Mouse (Mus musculus) neural tube, embryonic 14.5 days (tissue): Measurements from ENCODE around the gene D1Ertd622e. TPM values are rescaled to one million over a fixed set of nuclear protein-coding genes. Genes with fewer than 3 reads are reported as not detected.
"Not testable (repeated sequence)": the region's sequence is repeated elsewhere in the genome, so short reads cannot be mapped to it uniquely, and the experiment has no call there.

Experiments
- ATAC-seq: fragments of 200-750 bp; cut with Nextera tagmentation; 2 replicates; pipeline ENCODE4 v1.8.0; 2017; ENCODE audit warnings: low read depth, mild to moderate bottlenecking, moderate TSS enrichment, moderate library complexity
- H3K27ac ChIP-seq: fragments of 300-500 bp; sonication (generic); 2 replicates; pipeline ENCODE4 v1.5.1; 2014; ENCODE audit warnings: low read depth, mild to moderate bottlenecking, control low read depth, low read length, moderate library complexity, mixed read lengths
- H3K27me3 ChIP-seq: fragments of 300-500 bp; sonication (generic); 2 replicates; pipeline ENCODE4 v1.6.1; 2014; ENCODE audit warnings: low read length; ENCODE audit not compliant: control insufficient read depth, insufficient read depth
- H3K36me3 ChIP-seq: fragments of 300-500 bp; sonication (generic); 2 replicates; pipeline ENCODE4 v1.6.1; 2014; ENCODE audit warnings: low read length, mixed read lengths; ENCODE audit not compliant: control insufficient read depth, insufficient read depth
- H3K4me1 ChIP-seq: fragments of 300-500 bp; sonication (generic); 2 replicates; pipeline ENCODE4 v1.6.1; 2014; ENCODE audit warnings: low read length; ENCODE audit not compliant: control insufficient read depth, insufficient read depth
- H3K4me2 ChIP-seq: fragments of 300-500 bp; sonication (generic); 2 replicates; pipeline ENCODE4 v1.6.1; 2014; ENCODE audit warnings: mild to moderate bottlenecking, low read depth, low read length, control low read depth
- H3K4me3 ChIP-seq: fragments of 300-500 bp; sonication (generic); 2 replicates; pipeline ENCODE4 v1.5.1; 2014; ENCODE audit warnings: low read depth, low read length, control low read depth, mixed read lengths
- H3K9ac ChIP-seq: fragments of 300-500 bp; sonication (generic); replicated peaks from 2 replicates; pipeline ENCODE4 v1.6.1; 2014; ENCODE audit warnings: low read depth, mild to moderate bottlenecking, control low read depth, low read length, mixed read lengths
- H3K9me3 ChIP-seq: fragments of 300-500 bp; sonication (generic); 2 replicates; pipeline ENCODE4 v1.6.1; 2016; ENCODE audit warnings: low read length; ENCODE audit not compliant: control insufficient read depth
- WGBS: fragments of 180-500 bp; shearing (Covaris S2); extraction: QIAGEN DNeasy Blood & Tissue Kit; methylation state at CpG from one replicate; pipeline ENCODE4 v1.1.7; 2014; 5-methylcytosine and 5-hydroxymethylcytosine counted together
- polyA plus RNA-seq: library from polyadenylated mRNA; unstranded; fragments of >200 nt; fragmentation: Nextera tagmentation; extraction: Ambion mirVana; gene quantifications from 2 replicates; pipeline ENCODE4 v1.2.1, GENCODE M21; 2014

The D1Ertd622e gene
- polyA plus RNA-seq, 1 experiment from 2014 or later, result 62.2 TPM

GRCm38 (mm10) chr1:97603361-97603760 lies 58.5 kb downstream of the D1Ertd622e start:
- H3K27ac ChIP-seq, result no peak overlapping the region
- H3K4me2 ChIP-seq, result no peak overlapping the region
- H3K9ac ChIP-seq, result no peak overlapping the region
- no peak for ATAC-seq
- WGBS, result 73% methylated on average over 1 of the region's 1 CpGs
- no peaks in the 10 kb centered on the region for H3K9me3 ChIP-seq
- no peaks in the 10 kb centered on the region for H3K4me1 ChIP-seq
- H3K4me3 ChIP-seq, result no peak overlapping the region
- no peaks in the 10 kb centered on the region for H3K27me3 ChIP-seq
- H3K36me3 ChIP-seq, result no peaks in the 10 kb centered on the region

- H3K36me3 ChIP-seq, result no peaks in the 10 kb centered on the region
- no peak overlapping the region for H3K4me2 ChIP-seq
- no peak overlapping the region for H3K27ac ChIP-seq
- H3K27me3 ChIP-seq, result no peaks in the 10 kb centered on the region
- no peaks in the 10 kb centered on the region for H3K9me3 ChIP-seq
- 85% methylated on average over 2 of the region's 2 CpGs for WGBS
- no peak overlapping the region for H3K4me3 ChIP-seq
- no peaks in the 10 kb centered on the region for H3K4me1 ChIP-seq
- H3K9ac ChIP-seq, result no peak overlapping the region
- no peak for ATAC-seq
Observed at GRCm38 (mm10) chr1:97600371-97600770, 61.5 kb downstream of the D1Ertd622e start.

- no peak overlapping the region for H3K4me2 ChIP-seq
- no peaks in the 10 kb centered on the region for H3K27me3 ChIP-seq
- no peaks in the 10 kb centered on the region for H3K36me3 ChIP-seq
- H3K9ac ChIP-seq, result no peak overlapping the region
- H3K9me3 ChIP-seq, result no peaks in the 10 kb centered on the region
- no peaks in the 10 kb centered on the region for H3K4me1 ChIP-seq
- no peak overlapping the region for H3K27ac ChIP-seq
- WGBS, result 79% methylated on average over 3 of the region's 3 CpGs
- no peak for ATAC-seq
- H3K4me3 ChIP-seq, result no peak overlapping the region
Observed at GRCm38 (mm10) chr1:97599101-97599500, 62.8 kb downstream of the D1Ertd622e start.

GRCm38 (mm10) chr1:97588561-97588960 lies 73.3 kb downstream of the D1Ertd622e start:
- H3K4me3 ChIP-seq, result no peak overlapping the region
- WGBS, result 18% methylated on average over 3 of the region's 3 CpGs
- H3K36me3 ChIP-seq, result no peaks in the 10 kb centered on the region
- H3K4me1 ChIP-seq, result no peaks in the 10 kb centered on the region
- no peak overlapping the region for H3K27ac ChIP-seq
- no peak for ATAC-seq
- no peak overlapping the region for H3K4me2 ChIP-seq
- H3K9me3 ChIP-seq, result no peaks in the 10 kb centered on the region
- H3K9ac ChIP-seq, result no peak overlapping the region
- H3K27me3 ChIP-seq, result no peaks in the 10 kb centered on the region

- H3K4me2 ChIP-seq, result no peak overlapping the region
- no peaks in the 10 kb centered on the region for H3K27me3 ChIP-seq
- no peak overlapping the region for H3K4me3 ChIP-seq
- no peaks in the 10 kb centered on the region for H3K36me3 ChIP-seq
- ATAC-seq, result no peak
- no peaks in the 10 kb centered on the region for H3K9me3 ChIP-seq
- H3K4me1 ChIP-seq, result no peaks in the 10 kb centered on the region
- no peak overlapping the region for H3K9ac ChIP-seq
- H3K27ac ChIP-seq, result no peak overlapping the region
Observed at GRCm38 (mm10) chr1:97585106-97585505, 76.8 kb downstream of the D1Ertd622e start.

- Histone ChIP-seq H3K4me3 (no peak overlapping the region), H3K4me1 (no peaks in the 10 kb centered on the region), H3K36me3 (no peaks in the 10 kb centered on the region), H3K4me2 (no peak overlapping the region), H3K9ac (no peak overlapping the region), H3K27me3 (no peaks in the 10 kb centered on the region), H3K27ac (no peak overlapping the region), H3K9me3 (no peaks in the 10 kb centered on the region)
- no peak for ATAC-seq
- WGBS, result 90% methylated on average over 3 of the region's 3 CpGs
Observed at GRCm38 (mm10) chr1:97584171-97584570, 77.7 kb downstream of the D1Ertd622e start.

GRCm38 (mm10) chr1:97583085-97583484 lies 78.8 kb downstream of the D1Ertd622e start:
- 85% methylated on average over 4 of the region's 4 CpGs for WGBS
- ATAC-seq, result no peak
- no peak overlapping the region for H3K4me2 ChIP-seq
- H3K4me3 ChIP-seq, result no peak overlapping the region
- no peaks in the 10 kb centered on the region for H3K27me3 ChIP-seq
- no peaks in the 10 kb centered on the region for H3K9me3 ChIP-seq
- no peak overlapping the region for H3K27ac ChIP-seq
- no peak overlapping the region for H3K9ac ChIP-seq
- no peaks in the 10 kb centered on the region for H3K36me3 ChIP-seq
- H3K4me1 ChIP-seq, result no peaks in the 10 kb centered on the region

- not testable (repeated sequence) for H3K4me3 ChIP-seq, H3K9me3 ChIP-seq, ATAC-seq, H3K4me1 ChIP-seq, H3K36me3 ChIP-seq, H3K9ac ChIP-seq, H3K4me2 ChIP-seq, H3K27me3 ChIP-seq, H3K27ac ChIP-seq
Observed at GRCm38 (mm10) chr1:97580680-97581079, 81.2 kb downstream of the D1Ertd622e start.

GRCm38 (mm10) chr1:97580270-97580669 lies 81.6 kb downstream of the D1Ertd622e start:
- no peak for ATAC-seq
- Histone ChIP-seq H3K9me3 (no peaks in the 10 kb centered on the region), H3K4me2 (no peak overlapping the region), H3K9ac (no peak overlapping the region), H3K27ac (no peak overlapping the region), H3K36me3 (no peaks in the 10 kb centered on the region), H3K27me3 (no peaks in the 10 kb centered on the region), H3K4me3 (no peak overlapping the region), H3K4me1 (no peaks in the 10 kb centered on the region)
- 72% methylated on average over 3 of the region's 3 CpGs for WGBS

GRCm38 (mm10) chr1:97578025-97578417 lies 83.9 kb downstream of the D1Ertd622e start:
- Histone ChIP-seq H3K4me2 (no peak overlapping the region), H3K9me3 (no peaks in the 10 kb centered on the region), H3K9ac (no peak overlapping the region), H3K27ac (no peak overlapping the region), H3K4me3 (no peak overlapping the region), H3K36me3 (no peaks in the 10 kb centered on the region), H3K4me1 (no peaks in the 10 kb centered on the region), H3K27me3 (no peaks in the 10 kb centered on the region)
- WGBS, result 91% methylated on average over 3 of the region's 3 CpGs
- ATAC-seq, result no peak
